Mouse (Mus musculus): Measurements from ENCODE around the gene Gm10300. TPM values are rescaled to one million over a fixed set of nuclear protein-coding genes. Genes with fewer than 3 reads are reported as not detected.

Gene Gm10300
- polyA plus RNA-seq, 1 experiment = 0.11 TPM

- Histone ChIP-seq H3K4me3 (ENCODE audit: extremely low read depth, insufficient read depth, insufficient read length) (no peak overlapping the region), H3K4me1 (ENCODE audit: control insufficient read depth, insufficient read depth, insufficient read length) (no peaks in the 10 kb centered on the region), H3K27me3 (ENCODE audit: control insufficient read depth, insufficient read depth, low read length) (no peaks in the 10 kb centered on the region), H3K27ac (ENCODE audit: insufficient read depth, low read length) (no peak overlapping the region), H3K36me3 (ENCODE audit: control insufficient read depth, insufficient read depth, low read length) (no peaks in the 10 kb centered on the region)
- WGBS = 71% methylated on average over 9 of the region's 9 CpGs
- no peak for DNase-seq (ENCODE audit: low read depth in 1 of 2, low spot score in 2 of 2)
- TF ChIP-seq POLR2A (IDR thresholded peaks at IDR 0.05; ENCODE audit: low read depth, low read length) = no peak
- TF ChIP-seq CTCF (IDR thresholded peaks at IDR 0.05; ENCODE audit: extremely low read depth, insufficient read depth, insufficient read length, insufficient replicate concordance) = no peak
Observed at GRCm38 (mm10) chr4:132119566-132119965, 45.1 kb downstream of the Gm10300 start.

- TF ChIP-seq POLR2A (IDR thresholded peaks at IDR 0.05; ENCODE audit: low read depth, low read length) (no peak), CTCF (IDR thresholded peaks at IDR 0.05; ENCODE audit: extremely low read depth, insufficient read depth, insufficient read length, insufficient replicate concordance) (no peak)
- Histone ChIP-seq H3K4me1 (ENCODE audit: control insufficient read depth, insufficient read depth, insufficient read length) (no peaks in the 10 kb centered on the region), H3K27ac (ENCODE audit: insufficient read depth, low read length) (no peak overlapping the region), H3K4me3 (ENCODE audit: extremely low read depth, insufficient read depth, insufficient read length) (no peak overlapping the region), H3K27me3 (ENCODE audit: control insufficient read depth, insufficient read depth, low read length) (no peaks in the 10 kb centered on the region), H3K36me3 (ENCODE audit: control insufficient read depth, insufficient read depth, low read length) (no peaks in the 10 kb centered on the region)
- no peak for DNase-seq (ENCODE audit: low read depth in 1 of 2, low spot score in 2 of 2)
- WGBS = 79% methylated on average over 5 of the region's 5 CpGs
Observed at GRCm38 (mm10) chr4:132121674-132122073, 47.2 kb downstream of the Gm10300 start.

GRCm38 (mm10) chr4:132123166-132123565 lies 48.7 kb downstream of the Gm10300 start:
- TF ChIP-seq POLR2A (IDR thresholded peaks at IDR 0.05; ENCODE audit: low read depth, low read length) (no peak), CTCF (IDR thresholded peaks at IDR 0.05; ENCODE audit: extremely low read depth, insufficient read depth, insufficient read length, insufficient replicate concordance) (no peak)
- Histone ChIP-seq H3K4me1 (ENCODE audit: control insufficient read depth, insufficient read depth, insufficient read length) (no peaks in the 10 kb centered on the region), H3K27me3 (ENCODE audit: control insufficient read depth, insufficient read depth, low read length) (no peaks in the 10 kb centered on the region), H3K4me3 (ENCODE audit: extremely low read depth, insufficient read depth, insufficient read length) (no peak overlapping the region), H3K27ac (ENCODE audit: insufficient read depth, low read length) (no peak overlapping the region), H3K36me3 (ENCODE audit: control insufficient read depth, insufficient read depth, low read length) (no peaks in the 10 kb centered on the region)
- DNase-seq (ENCODE audit: low read depth in 1 of 2, low spot score in 2 of 2) = no peak
- 79% methylated on average over 1 of the region's 1 CpGs for WGBS

Other genes starting within 250 kb of the Gm10300 start
- 1.2 and 1.5 TPM in 2 replicates for gene Ptpru, start 236.4 kb upstream of the Gm10300 start, polyA plus RNA-seq (2012; rRNA removed)
- gene Mecr, start 231.2 kb upstream of the Gm10300 start, polyA plus RNA-seq (2012; rRNA removed) = 15.0 and 18.6 TPM in 2 replicates
- gene Srsf4, start 201.1 kb upstream of the Gm10300 start, polyA plus RNA-seq (2012; rRNA removed) = 28.8 and 31.9 TPM in 2 replicates
- gene Tmem200b, start 152.9 kb upstream of the Gm10300 start, polyA plus RNA-seq (2012; rRNA removed) = 11.4 and 17.3 TPM in 2 replicates
- 66.5 and 94.1 TPM in 2 replicates for gene Epb41, start 624 bp downstream of the Gm10300 start, polyA plus RNA-seq (2012; rRNA removed)
- 0.53 and 0.86 TPM in 2 replicates for gene Oprd1, start 69.8 kb downstream of the Gm10300 start, polyA plus RNA-seq (2012; rRNA removed)
- 11.9 and 13.8 TPM in 2 replicates for gene Ythdf2, start 137.6 kb downstream of the Gm10300 start, polyA plus RNA-seq (2012; rRNA removed)
- gene Gmeb1, start 186.9 kb downstream of the Gm10300 start, polyA plus RNA-seq (2012; rRNA removed) = 12.0 and 14.3 TPM in 2 replicates
- 6.9 and 7.5 TPM in 2 replicates for gene Taf12, start 199.7 kb downstream of the Gm10300 start, polyA plus RNA-seq (2012; rRNA removed)
- gene Rab42, start 228.7 kb downstream of the Gm10300 start, polyA plus RNA-seq (2012; rRNA removed) = 1.2 and 2.0 TPM in 2 replicates